Mouse (Mus musculus): ENCODE data around the gene Hrc. TPM values are rescaled to one million over a fixed set of nuclear protein-coding genes. Genes with fewer than 3 reads are reported as not detected.

Gene Hrc
- polyA plus RNA-seq, 1 experiment from 2014 or later: 0.06 TPM

GRCm38 (mm10) chr7:45325800-45326199, 9.3 kb upstream of the Hrc start:
- DNase-seq (ENCODE audit: low spot score): no peak
- no peak overlapping the region for H3K4me2 ChIP-seq (ENCODE audit: low read length)
- no peaks in the 10 kb centered on the region for H3K27me3 ChIP-seq (replicated peaks; ENCODE audit: control insufficient read depth, insufficient read depth, low read length)
- no peak overlapping the region for H3K27ac ChIP-seq (ENCODE audit: low read depth, low read length)
- H3K4me3 ChIP-seq (ENCODE audit: low read depth, low read length): no peak overlapping the region
- H3K36me3 ChIP-seq (ENCODE audit: control insufficient read depth, insufficient read depth, low read length): no peaks in the 10 kb centered on the region
- no peak for ATAC-seq
- no peak overlapping the region for H3K9ac ChIP-seq (ENCODE audit: low read length)
- H3K9me3 ChIP-seq (replicated peaks; ENCODE audit: control insufficient read depth, low read length): no peaks in the 10 kb centered on the region
- H3K4me1 ChIP-seq (ENCODE audit: control insufficient read depth, insufficient read depth, low read length): no peaks in the 10 kb centered on the region

DNA sequence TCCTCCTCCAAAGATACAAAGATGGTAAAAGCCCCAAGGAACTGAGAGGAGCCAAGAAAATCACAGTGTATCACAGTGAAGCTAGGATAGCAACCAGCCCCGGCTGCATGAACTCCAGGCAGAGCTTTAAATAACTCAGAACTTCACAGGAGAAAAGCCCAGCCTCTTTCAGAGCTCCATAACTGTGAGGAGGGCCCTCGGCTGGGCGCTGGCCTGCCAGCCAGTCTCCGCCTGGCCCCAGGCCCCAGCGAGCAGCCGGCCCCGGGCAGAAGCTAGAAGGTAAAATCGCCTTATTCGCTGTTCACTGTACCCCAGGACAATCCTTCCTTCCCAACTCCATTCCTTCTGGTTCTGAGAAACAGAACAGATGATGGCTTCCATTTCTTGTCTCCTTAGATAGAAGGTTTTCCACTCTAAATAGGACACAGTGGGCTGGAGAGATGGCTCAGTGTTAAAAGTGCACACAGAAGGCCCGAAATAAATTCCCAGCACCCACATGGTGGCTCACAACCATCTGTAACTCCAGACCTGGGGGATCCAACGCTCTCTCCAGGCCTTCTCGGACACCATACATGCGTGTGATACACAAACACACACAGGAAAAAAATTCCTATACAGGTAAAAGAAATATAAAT, 6.1 kb upstream of the Hrc start:
- H3K9ac ChIP-seq (ENCODE audit: low read length): no peak overlapping the region
- no peak overlapping the region for H3K27ac ChIP-seq (ENCODE audit: low read depth, low read length)
- H3K36me3 ChIP-seq (ENCODE audit: control insufficient read depth, insufficient read depth, low read length): no peaks in the 10 kb centered on the region
- no peak for ATAC-seq
- no peak overlapping the region for H3K4me2 ChIP-seq (ENCODE audit: low read length)
- peaks cover 7% of the 10 kb centered on the region for H3K4me1 ChIP-seq (ENCODE audit: control insufficient read depth, insufficient read depth, low read length)
- no peak overlapping the region for H3K4me3 ChIP-seq (ENCODE audit: low read depth, low read length)
- WGBS: 79% methylated on average over 13 of the region's 13 CpGs
- no peak for DNase-seq (ENCODE audit: low spot score)
- H3K27me3 ChIP-seq (replicated peaks; ENCODE audit: control insufficient read depth, insufficient read depth, low read length): no peaks in the 10 kb centered on the region
- H3K9me3 ChIP-seq (replicated peaks; ENCODE audit: control insufficient read depth, low read length): no peaks in the 10 kb centered on the region

GRCm38 (mm10) chr7:45331502-45331901, 3.6 kb upstream of the Hrc start:
- WGBS: 85% methylated on average over 6 of the region's 6 CpGs
- Histone ChIP-seq H3K4me1 (ENCODE audit: control insufficient read depth, insufficient read depth, low read length) (peaks cover 7% of the 10 kb centered on the region), H3K9ac (ENCODE audit: low read length) (no peak overlapping the region), H3K4me2 (ENCODE audit: low read length) (no peak overlapping the region), H3K36me3 (ENCODE audit: control insufficient read depth, insufficient read depth, low read length) (no peaks in the 10 kb centered on the region), H3K4me3 (ENCODE audit: low read depth, low read length) (no peak overlapping the region), H3K27me3 (replicated peaks; ENCODE audit: control insufficient read depth, insufficient read depth, low read length) (no peaks in the 10 kb centered on the region; the same call in 1 of the 2 replicates), H3K27ac (ENCODE audit: low read depth, low read length) (no peak overlapping the region), H3K9me3 (replicated peaks; ENCODE audit: control insufficient read depth, low read length) (no peaks in the 10 kb centered on the region)
- no peak for ATAC-seq
- no peak for DNase-seq (ENCODE audit: low spot score)

- ATAC-seq (peak; percentile 49), DNase-seq (ENCODE audit: low spot score) (peak; percentile 54)
- H3K27me3 ChIP-seq (replicated peaks; ENCODE audit: control insufficient read depth, insufficient read depth, low read length): peaks cover 3% of the 10 kb centered on the region
- H3K9ac ChIP-seq (ENCODE audit: low read length): peak overlapping the region; percentile 71
- H3K4me1 ChIP-seq (ENCODE audit: control insufficient read depth, insufficient read depth, low read length): peaks cover 7% of the 10 kb centered on the region
- H3K4me3 ChIP-seq (ENCODE audit: low read depth, low read length): peak overlapping the region; percentile 53
- H3K9me3 ChIP-seq (replicated peaks; ENCODE audit: control insufficient read depth, low read length): no peaks in the 10 kb centered on the region
- WGBS: 3% methylated on average over 22 of the region's 22 CpGs
- peak overlapping the region; percentile 92 for H3K4me2 ChIP-seq (ENCODE audit: low read length)
- H3K36me3 ChIP-seq (ENCODE audit: control insufficient read depth, insufficient read depth, low read length): no peaks in the 10 kb centered on the region
- H3K27ac ChIP-seq (ENCODE audit: low read depth, low read length): 0 out of 2 replicates have a peak overlapping the region, but pooled peaks have one; percentile 27
Measured at GRCm38 (mm10) chr7:45332685-45333425, 2.2 kb upstream of the Hrc start.

- peak within 1 kb of the TSS; percentile 92 for H3K4me2 ChIP-seq (ENCODE audit: low read length)
- DNase-seq (ENCODE audit: low spot score) (peak; percentile 80), ATAC-seq (peak; percentile 78)
- H3K27ac ChIP-seq (ENCODE audit: low read depth, low read length): peak within 1 kb of the TSS; percentile 27; the same call in 1 of the 2 replicates
- no peaks in the 10 kb centered on the region for H3K9me3 ChIP-seq (replicated peaks; ENCODE audit: control insufficient read depth, low read length)
- peaks cover 10% of the 10 kb centered on the region for H3K4me1 ChIP-seq (ENCODE audit: control insufficient read depth, insufficient read depth, low read length)
- peak within 1 kb of the TSS; percentile 53 for H3K4me3 ChIP-seq (ENCODE audit: low read depth, low read length)
- under 1% methylated on average over 38 of the region's 38 CpGs for WGBS
- H3K27me3 ChIP-seq (replicated peaks; ENCODE audit: control insufficient read depth, insufficient read depth, low read length): peaks cover 3% of the 10 kb centered on the region
- no peaks in the 10 kb centered on the region for H3K36me3 ChIP-seq (ENCODE audit: control insufficient read depth, insufficient read depth, low read length)
- H3K9ac ChIP-seq (ENCODE audit: low read length): peak within 1 kb of the TSS; percentile 71
Measured at GRCm38 (mm10) chr7:45333431-45333982, 1.6 kb upstream of the Hrc start, which contains the start of gene Trpm4. Gene Trpm4 (minus strand): TSS chr7:45333780.

GRCm38 (mm10) chr7:45334605-45335004, 485 bp upstream of the Hrc start:
- Histone ChIP-seq H3K27me3 (replicated peaks; ENCODE audit: control insufficient read depth, insufficient read depth, low read length) (peaks cover 7% of the 10 kb centered on the region), H3K9ac (ENCODE audit: low read length) (no peak overlapping the region), H3K9me3 (replicated peaks; ENCODE audit: control insufficient read depth, low read length) (no peaks in the 10 kb centered on the region), H3K4me1 (ENCODE audit: control insufficient read depth, insufficient read depth, low read length) (peaks cover 19% of the 10 kb centered on the region), H3K4me3 (ENCODE audit: low read depth, low read length) (no peak overlapping the region), H3K36me3 (ENCODE audit: control insufficient read depth, insufficient read depth, low read length) (no peaks in the 10 kb centered on the region), H3K4me2 (ENCODE audit: low read length) (no peak overlapping the region), H3K27ac (ENCODE audit: low read depth, low read length) (no peak overlapping the region)
- no peak for ATAC-seq
- 30% methylated on average over 3 of the region's 3 CpGs for WGBS
- no peak for DNase-seq (ENCODE audit: low spot score)

- ATAC-seq: no peak
- Histone ChIP-seq H3K27me3 (replicated peaks; ENCODE audit: control insufficient read depth, insufficient read depth, low read length) (peaks cover 7% of the 10 kb centered on the region), H3K4me1 (ENCODE audit: control insufficient read depth, insufficient read depth, low read length) (peaks cover 32% of the 10 kb centered on the region), H3K4me3 (ENCODE audit: low read depth, low read length) (no peak overlapping the region), H3K9ac (ENCODE audit: low read length) (no peak overlapping the region), H3K4me2 (ENCODE audit: low read length) (no peak overlapping the region), H3K36me3 (ENCODE audit: control insufficient read depth, insufficient read depth, low read length) (no peaks in the 10 kb centered on the region), H3K27ac (ENCODE audit: low read depth, low read length) (no peak overlapping the region), H3K9me3 (replicated peaks; ENCODE audit: control insufficient read depth, low read length) (no peaks in the 10 kb centered on the region)
- DNase-seq (ENCODE audit: low spot score): no peak
- 92% methylated on average over 4 of the region's 4 CpGs for WGBS
Measured at GRCm38 (mm10) chr7:45336319-45336718, 1.2 kb downstream of the Hrc start.

- Histone ChIP-seq H3K27ac (ENCODE audit: low read depth, low read length) (no peak overlapping the region), H3K4me1 (ENCODE audit: control insufficient read depth, insufficient read depth, low read length) (peaks cover 32% of the 10 kb centered on the region), H3K27me3 (replicated peaks; ENCODE audit: control insufficient read depth, insufficient read depth, low read length) (peaks cover 7% of the 10 kb centered on the region), H3K9me3 (replicated peaks; ENCODE audit: control insufficient read depth, low read length) (no peaks in the 10 kb centered on the region), H3K9ac (ENCODE audit: low read length) (no peak overlapping the region), H3K36me3 (ENCODE audit: control insufficient read depth, insufficient read depth, low read length) (no peaks in the 10 kb centered on the region), H3K4me2 (ENCODE audit: low read length) (no peak overlapping the region), H3K4me3 (ENCODE audit: low read depth, low read length) (no peak overlapping the region)
- ATAC-seq (no peak), DNase-seq (ENCODE audit: low spot score) (no peak)
- WGBS: 13% methylated on average over 4 of the region's 4 CpGs
Measured at GRCm38 (mm10) chr7:45337469-45337868, 2.4 kb downstream of the Hrc start.

All from forebrain, embryonic 14.5 days (tissue).